Mouse (Mus musculus) MEL (cell line): ENCODE results near the gene Rnf26. TPM values are rescaled to one million over a fixed set of nuclear protein-coding genes. Genes with fewer than 3 reads are reported as not detected.

Experiments used
- DNase-seq: peaks from one replicate; pipeline ENCODE4 v3.0.0; 2011; ENCODE audit warnings: low read depth, low spot score
- H3K27ac ChIP-seq: 2 replicates; pipeline ENCODE4 v1.5.1; 2012; ENCODE audit warnings: low read depth, mild to moderate bottlenecking, control low read depth, low read length, moderate library complexity; ENCODE audit not compliant: control insufficient read depth
- H3K27me3 ChIP-seq, 2 experiments: fragments of 150-350 bp in 1 of 2; sonication (generic) in 1 of 2; 2 replicates each; pipeline ENCODE4 v1.6.1; 2012; ENCODE audit warnings: low read length in 2 of 2, mild to moderate bottlenecking in 2 of 2, improper control_type of control experiment in 1 of 2, moderate library complexity in 1 of 2; ENCODE audit not compliant: insufficient read depth in 2 of 2, control insufficient read depth in 1 of 2
- H3K36me3 ChIP-seq, 2 experiments: 2 replicates each; pipeline ENCODE4 v1.6.1; 2012 to 2014; ENCODE audit warnings: low read length in 2 of 2, improper control_type of control experiment in 1 of 2, inconsistent platforms in 1 of 2, mild to moderate bottlenecking in 1 of 2; ENCODE audit not compliant: insufficient read depth in 2 of 2, control insufficient read depth in 1 of 2
- H3K4me1 ChIP-seq, 2 experiments: fragments of 150-350 bp in 1 of 2; sonication (generic) in 1 of 2; 2 replicates each; pipeline ENCODE4 v1.6.1; 2012; ENCODE audit warnings: low read length in 2 of 2, improper control_type of control experiment in 1 of 2, mild to moderate bottlenecking in 1 of 2; ENCODE audit not compliant: insufficient read depth in 2 of 2, control insufficient read depth in 1 of 2
- H3K4me3 ChIP-seq, 2 experiments: fragments of 150-350 bp in 1 of 2; sonication (generic) in 1 of 2; 2 replicates each; pipeline ENCODE4 v1.5.1; 2012; ENCODE audit warnings: low read depth in 2 of 2, low read length in 2 of 2, mild to moderate bottlenecking in 2 of 2, moderate library complexity in 2 of 2, control low read depth in 1 of 2, improper control_type of control experiment in 1 of 2; ENCODE audit not compliant: control insufficient read depth in 1 of 2, insufficient read depth in 1 of 2
- H3K79me2 ChIP-seq: 2 replicates; pipeline ENCODE4 v1.6.1; 2012; ENCODE audit warnings: mild to moderate bottlenecking, low read length, moderate library complexity; ENCODE audit not compliant: control insufficient read depth, poor library complexity, insufficient read depth
- H3K9ac ChIP-seq: 2 replicates; pipeline ENCODE4 v1.6.1; 2012; ENCODE audit warnings: low read depth, mild to moderate bottlenecking, control low read depth, low read length, moderate library complexity; ENCODE audit not compliant: control insufficient read depth, poor library complexity, severe bottlenecking
- H3K9me3 ChIP-seq: fragments of 150-350 bp; sonication (generic); replicated peaks from 2 replicates; pipeline ENCODE4 v1.6.1; 2012; ENCODE audit warnings: mild to moderate bottlenecking, low read length, improper control_type of control experiment, moderate library complexity; ENCODE audit not compliant: insufficient read depth
- BHLHE40 ChIP-seq: IDR thresholded peaks from 2 replicates; pipeline ENCODE4 v1.6.1; 2012; ENCODE audit warnings: low read depth, mild to moderate bottlenecking, inconsistent platforms, low read length, improper control_type of control experiment, borderline replicate concordance
- CHD1 ChIP-seq: IDR thresholded peaks from 2 replicates; pipeline ENCODE4 v1.6.1; 2012; ENCODE audit warnings: low read depth, mild to moderate bottlenecking, inconsistent platforms, low read length, improper control_type of control experiment
- CHD2 ChIP-seq: IDR thresholded peaks from 2 replicates; pipeline ENCODE4 v1.6.1; 2011; ENCODE audit warnings: low read length, improper control_type of control experiment
- CTCF ChIP-seq, 3 experiments: IDR thresholded peaks in 2 of 3; conservative IDR thresholded peaks in 1 of 3; 2 replicates each; pipeline ENCODE4 v1.5.1; 2011 to 2012; ENCODE audit warnings: low read length in 3 of 3, low read depth in 2 of 3, mild to moderate bottlenecking in 2 of 3, improper control_type of control experiment in 1 of 3, inconsistent platforms in 1 of 3, mixed read lengths in 1 of 3, moderate library complexity in 1 of 3; ENCODE audit not compliant: control insufficient read depth in 1 of 3, insufficient read depth in 1 of 3, poor library complexity in 1 of 3, severe bottlenecking in 1 of 3
- ELF1 ChIP-seq: IDR thresholded peaks from 2 replicates; pipeline ENCODE4 v1.6.1; 2014; ENCODE audit warnings: low read depth, mild to moderate bottlenecking, inconsistent platforms, low read length, improper control_type of control experiment, moderate library complexity
- EP300 ChIP-seq, 2 experiments: IDR thresholded peaks; 2 replicates each; pipeline ENCODE4 v1.6.1; 2011; ENCODE audit warnings: improper control_type of control experiment in 2 of 2, low read length in 2 of 2, low read depth in 1 of 2, mild to moderate bottlenecking in 1 of 2
- ETS1 ChIP-seq: IDR thresholded peaks from 2 replicates; pipeline ENCODE4 v1.6.1; 2012; ENCODE audit warnings: low read depth, mild to moderate bottlenecking, inconsistent platforms, low read length, improper control_type of control experiment, moderate library complexity
- GATA1 ChIP-seq: IDR thresholded peaks from 2 replicates; pipeline ENCODE4 v1.6.1; 2011; ENCODE audit warnings: low read depth, low read length, improper control_type of control experiment
- HCFC1 ChIP-seq: IDR thresholded peaks from 2 replicates; pipeline ENCODE4 v1.6.1; 2012; ENCODE audit warnings: low read depth, mild to moderate bottlenecking, inconsistent platforms, low read length, improper control_type of control experiment, moderate library complexity
- JUND ChIP-seq: IDR thresholded peaks from 2 replicates; pipeline ENCODE4 v1.6.1; 2011; ENCODE audit warnings: low read depth, mild to moderate bottlenecking, improper control_type of control experiment, low read length
- MAFK ChIP-seq: IDR thresholded peaks from 2 replicates; pipeline ENCODE4 v1.6.1; 2011; ENCODE audit warnings: low read depth, mild to moderate bottlenecking, low read length, improper control_type of control experiment, borderline replicate concordance
- MAX ChIP-seq: IDR thresholded peaks from 2 replicates; pipeline ENCODE4 v1.6.1; 2011; ENCODE audit warnings: low read length, improper control_type of control experiment
- MEF2A ChIP-seq: IDR thresholded peaks from 2 replicates; pipeline ENCODE4 v1.6.1; 2014; ENCODE audit warnings: low read depth, mild to moderate bottlenecking, inconsistent platforms, low read length, improper control_type of control experiment; ENCODE audit not compliant: poor library complexity, insufficient replicate concordance, severe bottlenecking; ENCODE audit errors: extremely low read depth
- MXI1 ChIP-seq: IDR thresholded peaks from 2 replicates; pipeline ENCODE4 v1.6.1; 2011; ENCODE audit warnings: mild to moderate bottlenecking, low read depth, low read length, improper control_type of control experiment
- MYB ChIP-seq: IDR thresholded peaks from 2 replicates; pipeline ENCODE4 v1.6.1; 2011; ENCODE audit warnings: mild to moderate bottlenecking, low read depth, low read length, improper control_type of control experiment
- MYC ChIP-seq: IDR thresholded peaks from 2 replicates; pipeline ENCODE4 v1.6.1; 2011; ENCODE audit warnings: low read depth, mild to moderate bottlenecking, low read length, improper control_type of control experiment, moderate library complexity
- POLR2A ChIP-seq, 2 experiments: IDR thresholded peaks; 2 replicates each; pipeline ENCODE4 v1.6.1; 2011 to 2012; ENCODE audit warnings: low read length in 2 of 2, mild to moderate bottlenecking in 2 of 2, control low read depth in 1 of 2, improper control_type of control experiment in 1 of 2, low read depth in 1 of 2, moderate library complexity in 1 of 2; ENCODE audit not compliant: control insufficient read depth in 1 of 2, insufficient read depth in 1 of 2, poor library complexity in 1 of 2
- POLR2AphosphoS5 ChIP-seq: IDR thresholded peaks from 2 replicates; pipeline ENCODE4 v1.6.1; 2012; ENCODE audit warnings: low read depth, borderline replicate concordance, mild to moderate bottlenecking, inconsistent platforms, low read length, moderate library complexity, mixed read lengths
- RAD21 ChIP-seq: IDR thresholded peaks from 2 replicates; pipeline ENCODE4 v1.6.1; 2011; ENCODE audit warnings: mild to moderate bottlenecking, low read depth, low read length, improper control_type of control experiment
- SIN3A ChIP-seq: IDR thresholded peaks from 2 replicates; pipeline ENCODE4 v1.6.1; 2012; ENCODE audit warnings: low read length, improper control_type of control experiment, inconsistent platforms
- SMC3 ChIP-seq: IDR thresholded peaks from 2 replicates; pipeline ENCODE4 v1.6.1; 2011; ENCODE audit warnings: low read depth, low read length, improper control_type of control experiment
- TAL1 ChIP-seq: IDR thresholded peaks from 2 replicates; pipeline ENCODE4 v1.6.1; 2012; ENCODE audit warnings: mild to moderate bottlenecking, inconsistent platforms, low read length, moderate library complexity, mixed read lengths
- TCF12 ChIP-seq: IDR thresholded peaks from 2 replicates; pipeline ENCODE4 v1.6.1; 2014; ENCODE audit warnings: low read depth, mild to moderate bottlenecking, inconsistent platforms, low read length, improper control_type of control experiment, moderate library complexity
- UBTF ChIP-seq: IDR thresholded peaks from 2 replicates; pipeline ENCODE4 v1.6.1; 2012; ENCODE audit warnings: low read depth, mild to moderate bottlenecking, inconsistent platforms, low read length, improper control_type of control experiment, moderate library complexity, borderline replicate concordance; ENCODE audit not compliant: insufficient read depth
- USF2 ChIP-seq, 2 experiments: IDR thresholded peaks; 2 replicates each; pipeline ENCODE4 v1.6.1; 2011 to 2012; ENCODE audit warnings: improper control_type of control experiment in 2 of 2, low read length in 2 of 2, borderline replicate concordance in 1 of 2, inconsistent platforms in 1 of 2, low read depth in 1 of 2, mild to moderate bottlenecking in 1 of 2; ENCODE audit not compliant: insufficient read depth in 1 of 2
- ZKSCAN1 ChIP-seq: IDR thresholded peaks from 2 replicates; pipeline ENCODE4 v1.6.1; 2012; ENCODE audit warnings: low read depth, mild to moderate bottlenecking, inconsistent platforms, low read length, improper control_type of control experiment, moderate library complexity
- ZMIZ1 ChIP-seq: IDR thresholded peaks from 2 replicates; pipeline ENCODE4 v1.6.1; 2012; ENCODE audit warnings: low read depth, mild to moderate bottlenecking, inconsistent platforms, low read length, improper control_type of control experiment, moderate library complexity
- ZNF384 ChIP-seq: IDR thresholded peaks from 2 replicates; pipeline ENCODE4 v1.6.1; 2012; ENCODE audit warnings: low read depth, mild to moderate bottlenecking, inconsistent platforms, low read length, improper control_type of control experiment
- polyA plus RNA-seq, 2 experiments: library from polyadenylated mRNA; stranded (reverse) in 1 of 2; unstranded in 1 of 2; fragments of >175 nt in 1 of 2; fragments of >200 nt in 1 of 2; gene quantifications; 2 replicates each; pipeline versions ENCODE4 v1.2.1 to v1.2.4; 2012; ENCODE audit warnings: low replicate concordance in 2 of 2, low read depth in 1 of 2; ENCODE audit not compliant: insufficient read length in 2 of 2, insufficient read depth in 1 of 2, missing spikeins in 1 of 2
- total RNA-seq: library from RNA; depleted of rRNA; stranded (reverse); fragments of 300-350 nt; gene quantifications from 2 replicates; pipeline ENCODE4 v1.2.3, GENCODE M21; 2012

Gene Rnf26
- total and polyA plus RNA-seq, 3 experiments: 14.0 to 55.1 TPM; not detected in 1

DNA sequence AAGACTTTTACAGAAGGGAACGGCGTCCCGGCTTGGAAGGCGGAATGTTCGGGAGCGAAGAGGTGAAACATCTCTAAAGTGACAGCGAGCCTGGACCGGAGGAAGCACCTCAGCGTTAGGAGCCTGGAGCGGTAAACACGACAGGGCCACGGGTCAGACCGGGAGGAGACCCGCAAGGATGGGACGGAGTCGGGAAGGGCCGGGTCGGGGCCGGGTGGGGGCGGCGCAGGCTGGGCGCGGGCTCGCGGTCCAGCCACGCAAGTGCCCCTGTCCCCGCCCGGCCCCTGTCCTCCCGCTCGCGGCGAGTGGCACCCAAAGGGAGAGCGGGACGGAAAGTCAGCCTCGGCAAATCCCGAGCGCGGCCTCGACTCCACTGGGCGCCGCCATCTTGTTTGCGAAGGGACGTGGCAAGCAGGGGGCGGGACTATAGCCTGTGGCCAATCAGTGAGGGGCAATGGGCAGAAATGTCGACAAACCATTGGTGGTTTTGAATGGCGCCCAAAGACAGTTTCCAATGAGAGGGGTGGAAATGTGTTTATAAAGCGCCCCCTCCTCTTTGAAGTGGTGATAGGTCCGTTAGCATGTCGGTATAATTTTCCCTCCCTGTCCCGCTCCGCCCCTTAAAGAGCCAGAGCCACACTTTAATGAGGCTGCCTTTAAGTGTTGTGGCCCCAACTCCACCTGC lies at the start of gene Rnf26, which contains the start of gene Gm49380 (continued):
- TF ChIP-seq MEF2A: no peak
- TF ChIP-seq MYB: no peak
- no peak for TF ChIP-seq CHD1
- no peak for TF ChIP-seq SMC3

GRCm38 (mm10) chr9:44159886-44160285 lies 46.6 kb upstream of the Rnf26 start:
- H3K36me3 ChIP-seq: peaks cover 0 to 9% of the 10 kb centered on the region in 2 experiments; a peak in 2 of 4 replicates
- no peaks in the 10 kb centered on the region for H3K9me3 ChIP-seq
- DNase-seq: no peak

GRCm38 (mm10) chr9:44147290-44147689 lies 34.0 kb upstream of the Rnf26 start:
- TF ChIP-seq MEF2A: no peak
- TF ChIP-seq SIN3A: no peak
- TF ChIP-seq MYC: no peak
- TF ChIP-seq MAFK: no peak
- TF ChIP-seq UBTF: no peak
- TF ChIP-seq SMC3: peak; percentile 58
- no peak for TF ChIP-seq ZKSCAN1
- no peak for TF ChIP-seq ELF1
- TF ChIP-seq MYB: no peak
- no peak for TF ChIP-seq GATA1
- TF ChIP-seq ZNF384: no peak
- TF ChIP-seq RAD21: peak; percentile 23
- TF ChIP-seq BHLHE40: no peak
- TF ChIP-seq TCF12: no peak
- TF ChIP-seq USF2 (IDR thresholded peaks at IDR 0.05; ENCODE audit: borderline replicate concordance in 1 of 2, insufficient read depth in 1 of 2, low read depth in 1 of 2, low read length in 2 of 2): no peak
- TF ChIP-seq HCFC1: no peak
- no peak for TF ChIP-seq CHD2
- TF ChIP-seq MXI1: no peak
- TF ChIP-seq CTCF (IDR thresholded peaks at IDR 0.05 in 2 of 3, conservative IDR thresholded peaks at IDR 0.05 in 1 of 3; ENCODE audit: control insufficient read depth in 1 of 3, insufficient read depth in 1 of 3, low read depth in 2 of 3, low read length in 3 of 3, poor library complexity in 1 of 3, severe bottlenecking in 1 of 3): peak; percentile 27 to 53 (median 29); a peak in 4 of 6 replicates
- no peak for TF ChIP-seq MAX
- no peak for TF ChIP-seq EP300 (IDR thresholded peaks at IDR 0.05; ENCODE audit: low read depth in 1 of 2, low read length in 2 of 2)
- no peak for TF ChIP-seq JUND
- no peak for TF ChIP-seq ETS1
- TF ChIP-seq POLR2A (IDR thresholded peaks at IDR 0.05; ENCODE audit: control insufficient read depth in 1 of 2, insufficient read depth in 1 of 2, low read depth in 1 of 2, low read length in 2 of 2, poor library complexity in 1 of 2): no peak
- TF ChIP-seq ZMIZ1: no peak
- no peak for TF ChIP-seq CHD1
- Histone ChIP-seq H3K36me3 (peaks cover 0 to 3% of the 10 kb centered on the region in 2 experiments; a peak in 2 of 4 replicates), H3K9me3 (no peaks in the 10 kb centered on the region), H3K4me3 (no peak overlapping the region), H3K27me3 (no peaks in the 10 kb centered on the region), H3K27ac (no peak overlapping the region), H3K79me2 (no peaks in the 10 kb centered on the region), H3K4me1 (no peaks in the 10 kb centered on the region), H3K9ac (no peak overlapping the region)
- peak; percentile 29 for DNase-seq

More at GRCm38 (mm10) chr9:44159886-44160285, 46.6 kb upstream of the Rnf26 start:
- H3K27ac ChIP-seq: no peak overlapping the region
- H3K4me1 ChIP-seq: no peaks in the 10 kb centered on the region
- no peak overlapping the region for H3K9ac ChIP-seq
- H3K27me3 ChIP-seq: no peaks in the 10 kb centered on the region
- H3K4me3 ChIP-seq: no peak overlapping the region
- TF ChIP-seq ETS1 (no peak), POLR2A (IDR thresholded peaks at IDR 0.05; ENCODE audit: control insufficient read depth in 1 of 2, insufficient read depth in 1 of 2, low read depth in 1 of 2, low read length in 2 of 2, poor library complexity in 1 of 2) (no peak), TAL1 (no peak), ZMIZ1 (no peak), POLR2AphosphoS5 (no peak)
- TF ChIP-seq, all 39 proteins: peak for 0
- H3K79me2 ChIP-seq: no peaks in the 10 kb centered on the region
